ENCODE assay signal across 21 mouse cellular contexts in genomic region chr5:114809181-114809756, GRCm38 (mm10). TPM values are rescaled to one million over a fixed set of nuclear protein-coding genes. Genes with fewer than 3 reads are reported as not detected.
DNase-seq lines count a peak whose midpoint lies in the region; ATAC-seq and TF ChIP-seq lines count a peak whose summit lies in the region.
"Had no signal": no experiment of that assay in that cellular context is flagged by ENCODE, and none has a peak within 500 bp of the region (broad histone marks: within the 10 kb centered on the region; RNA-seq: fewer than 3 reads in every experiment).

No protein-coding gene starts in this region.

- H3K4me3 ChIP-seq in embryonic facial prominence, embryonic 13.5 days: no peak overlapping the region
- no peak overlapping the region for H3K4me3 ChIP-seq in embryonic facial prominence, embryonic 10.5 days
- H3K4me3 ChIP-seq in liver, embryonic 12.5 days: no peak overlapping the region
- no peak overlapping the region for H3K4me3 ChIP-seq in liver, postnatal 0 days (ENCODE audit: low read depth, low read length)
- H3K4me3 ChIP-seq in G1E (ENCODE audit: low read depth, low read length): peak overlapping the region; percentile 13; the same call in 1 of the 2 replicates
- H3K4me3 ChIP-seq: embryonic facial prominence, embryonic 12.5 days; heart, adult 2 months; kidney, embryonic 15.5 days; left cerebral cortex, adult 2 months had no signal

- TF ChIP-seq EP300 in liver, postnatal 0 days (IDR thresholded peaks at IDR 0.05; ENCODE audit: low read depth): no peak

- H3K36me3 ChIP-seq in embryonic facial prominence, embryonic 13.5 days: peaks cover 63% of the 10 kb centered on the region
- H3K36me3 ChIP-seq in embryonic facial prominence, embryonic 10.5 days (replicated peaks): peaks cover 83% of the 10 kb centered on the region
- peaks cover 43% of the 10 kb centered on the region for H3K36me3 ChIP-seq in liver, embryonic 12.5 days
- peaks cover 19% of the 10 kb centered on the region for H3K36me3 ChIP-seq in liver, postnatal 0 days (replicated peaks; ENCODE audit: insufficient read depth, low read length)
- peaks cover 35% of the 10 kb centered on the region for H3K36me3 ChIP-seq in G1E (replicated peaks)

- H3K9me3 ChIP-seq in embryonic facial prominence, embryonic 13.5 days: no peaks in the 10 kb centered on the region
- no peaks in the 10 kb centered on the region for H3K9me3 ChIP-seq in embryonic facial prominence, embryonic 10.5 days
- no peaks in the 10 kb centered on the region for H3K9me3 ChIP-seq in liver, embryonic 12.5 days (replicated peaks)
- no peaks in the 10 kb centered on the region for H3K9me3 ChIP-seq in liver, postnatal 0 days (ENCODE audit: low read length)
- H3K9me3 ChIP-seq in G1E (replicated peaks): peaks cover 6% of the 10 kb centered on the region
- H3K9me3 ChIP-seq: embryonic facial prominence, embryonic 12.5 days; kidney, embryonic 15.5 days had no signal

- ATAC-seq in embryonic facial prominence, embryonic 13.5 days (ENCODE audit: insufficient number of reproducible peaks, insufficient read depth, low FRiP score, low TSS enrichment, low read depth): no peak
- ATAC-seq in liver, embryonic 12.5 days: no peak
- ATAC-seq in liver, postnatal 0 days: no peak
- no peak for ATAC-seq in G1E (ENCODE audit: extremely low read depth, insufficient number of reproducible peaks, low FRiP score, poor library complexity, severe bottlenecking)
- ATAC-seq: inflammation-experienced regulatory T-cells, adult 6 months; lung, postnatal 0 days had no signal

- H3K4me1 ChIP-seq in embryonic facial prominence, embryonic 13.5 days: peaks cover 40% of the 10 kb centered on the region
- H3K4me1 ChIP-seq in embryonic facial prominence, embryonic 10.5 days: peaks cover 53% of the 10 kb centered on the region
- peaks cover 77% of the 10 kb centered on the region for H3K4me1 ChIP-seq in liver, embryonic 12.5 days
- H3K4me1 ChIP-seq in liver, postnatal 0 days (ENCODE audit: insufficient read depth): peaks cover 22% of the 10 kb centered on the region
- H3K4me1 ChIP-seq in G1E (ENCODE audit: insufficient read depth, low read depth, low read length): peaks cover 84% of the 10 kb centered on the region

- no peak overlapping the region for H3K9ac ChIP-seq in embryonic facial prominence, embryonic 13.5 days
- H3K9ac ChIP-seq in liver, embryonic 12.5 days: no peak overlapping the region; the same call in 1 of the 2 replicates
- H3K9ac ChIP-seq in liver, postnatal 0 days (replicated peaks): no peak overlapping the region
- H3K9ac ChIP-seq: embryonic facial prominence, embryonic 12.5 days; kidney, embryonic 15.5 days had no signal

- no peak for TF ChIP-seq CTCF in liver, postnatal 0 days (IDR thresholded peaks at IDR 0.05; ENCODE audit: low read depth)
- no peak for TF ChIP-seq CTCF in G1E (IDR thresholded peaks at IDR 0.05; ENCODE audit: low read depth, low read length)

- no peak overlapping the region for H3K4me2 ChIP-seq in embryonic facial prominence, embryonic 13.5 days
- H3K4me2 ChIP-seq in liver, embryonic 12.5 days: no peak overlapping the region
- H3K4me2 ChIP-seq in liver, postnatal 0 days (ENCODE audit: low read depth, low read length): no peak overlapping the region
- H3K4me2 ChIP-seq: embryonic facial prominence, embryonic 12.5 days; kidney, embryonic 15.5 days had no signal

- no peaks in the 10 kb centered on the region for H3K27me3 ChIP-seq in embryonic facial prominence, embryonic 13.5 days
- no peaks in the 10 kb centered on the region for H3K27me3 ChIP-seq in embryonic facial prominence, embryonic 10.5 days (replicated peaks; ENCODE audit: low read depth, poor library complexity, severe bottlenecking)
- H3K27me3 ChIP-seq in liver, embryonic 12.5 days (replicated peaks): no peaks in the 10 kb centered on the region
- no peaks in the 10 kb centered on the region for H3K27me3 ChIP-seq in liver, postnatal 0 days (ENCODE audit: insufficient read depth, low read length)
- H3K27me3 ChIP-seq in G1E (ENCODE audit: insufficient read depth, low read length): no peaks in the 10 kb centered on the region
- H3K27me3 ChIP-seq: embryonic facial prominence, embryonic 12.5 days; kidney, embryonic 15.5 days had no signal

- DNase-seq in embryonic facial prominence, embryonic 10.5 days (ENCODE audit: low spot score): no peak
- DNase-seq in liver, postnatal 0 days: no peak
- peak; percentile 46 for DNase-seq in G1E (ENCODE audit: low spot score)
- peak; percentile 64 to 83 for DNase-seq in adrenal gland, postnatal 36 days
- no peak for DNase-seq in left cerebral cortex, adult 9 months (ENCODE audit: low spot score in 2 of 2)
- DNase-seq: B cell, adult 2 months; heart, adult 2 months; heart, postnatal 36 days; thymus, postnatal 14 days had no signal

- 0 out of 2 replicates have a peak overlapping the region, but pooled peaks have one; percentile 16 for H3K27ac ChIP-seq in embryonic facial prominence, embryonic 13.5 days
- no peak overlapping the region for H3K27ac ChIP-seq in embryonic facial prominence, embryonic 10.5 days (replicated peaks)
- peak overlapping the region; percentile 62 for H3K27ac ChIP-seq in liver, embryonic 12.5 days
- H3K27ac ChIP-seq in liver, postnatal 0 days (ENCODE audit: low read depth): no peak overlapping the region
- H3K27ac ChIP-seq: embryonic facial prominence, embryonic 12.5 days; heart, adult 2 months; kidney, embryonic 15.5 days; left cerebral cortex, adult 2 months had no signal

- WGBS in embryonic facial prominence, embryonic 13.5 days: 79% methylated on average over 10 of the region's 10 CpGs
- WGBS in embryonic facial prominence, embryonic 10.5 days: 82% methylated on average over 10 of the region's 10 CpGs
- WGBS in liver, embryonic 12.5 days (ENCODE audit: insufficient replicate concordance): 75% methylated on average over 10 of the region's 10 CpGs
- 75% methylated on average over 10 of the region's 10 CpGs for WGBS in liver, postnatal 0 days (ENCODE audit: insufficient replicate concordance)

RNA-seq across cellular contexts. Expression of gene 1500011B03Rik, which starts 14.0 kb away (rescaled TPM):
- polyA plus RNA-seq in embryonic facial prominence, embryonic 13.5 days (2015; fragmentation: Nextera tagmentation; extraction: Ambion mirVana): 103 TPM in 2 replicates
- 108 TPM in 2 replicates for polyA plus RNA-seq in embryonic facial prominence, embryonic 10.5 days (2016; fragmentation: Nextera tagmentation; extraction: Ambion mirVana)
- polyA plus RNA-seq in liver, embryonic 12.5 days (2016; fragmentation: Nextera tagmentation; extraction: Ambion mirVana): 37.4 and 41.8 TPM in 2 replicates
- 31.2 and 32.5 TPM in 2 replicates for polyA plus RNA-seq in liver, postnatal 0 days (2015; fragmentation: Nextera tagmentation; extraction: Ambion mirVana)
- total RNA-seq in G1E (2014; fragmentation: Nextera tagmentation) (10.8 and 12.0 TPM in 2 replicates), G1E (2017) (1.9 and 2.0 TPM in 2 replicates)
- 0.45 and 0.94 TPM in 2 replicates for polyA plus RNA-seq in G1E (2012)
- total RNA-seq in adrenal gland, postnatal 36 days (2021): 10 to 100 TPM; 32.2 to 40.7 TPM

RNA-seq across cellular contexts. Expression of gene Git2, which starts 34.0 kb away (rescaled TPM):
- 49.6 and 49.8 TPM in 2 replicates for polyA plus RNA-seq in embryonic facial prominence, embryonic 13.5 days (2015; fragmentation: Nextera tagmentation; extraction: Ambion mirVana)
- polyA plus RNA-seq in embryonic facial prominence, embryonic 10.5 days (2016; fragmentation: Nextera tagmentation; extraction: Ambion mirVana): 36.7 and 38.1 TPM in 2 replicates
- polyA plus RNA-seq in liver, embryonic 12.5 days (2016; fragmentation: Nextera tagmentation; extraction: Ambion mirVana): 28.1 and 28.3 TPM in 2 replicates
- 10.5 and 11.1 TPM in 2 replicates for polyA plus RNA-seq in liver, postnatal 0 days (2015; fragmentation: Nextera tagmentation; extraction: Ambion mirVana)
- total RNA-seq in G1E (2014; fragmentation: Nextera tagmentation) (213 and 227 TPM in 2 replicates), G1E (2017) (101 and 104 TPM in 2 replicates)
- 201 and 245 TPM in 2 replicates for polyA plus RNA-seq in G1E (2012)
- 10 to 100 TPM; 35.3 to 36.6 TPM for total RNA-seq in adrenal gland, postnatal 36 days (2021)

RNA-seq across cellular contexts. Expression of gene Ankrd13a, which starts 34.8 kb away (rescaled TPM):
- polyA plus RNA-seq in embryonic facial prominence, embryonic 13.5 days (2015; fragmentation: Nextera tagmentation; extraction: Ambion mirVana): 45.9 and 47.0 TPM in 2 replicates
- polyA plus RNA-seq in embryonic facial prominence, embryonic 10.5 days (2016; fragmentation: Nextera tagmentation; extraction: Ambion mirVana): 44.4 and 48.1 TPM in 2 replicates
- 85.2 and 87.5 TPM in 2 replicates for polyA plus RNA-seq in liver, embryonic 12.5 days (2016; fragmentation: Nextera tagmentation; extraction: Ambion mirVana)
- polyA plus RNA-seq in liver, postnatal 0 days (2015; fragmentation: Nextera tagmentation; extraction: Ambion mirVana): 26.7 TPM in 2 replicates
- 779 and 780 TPM in 2 replicates for total RNA-seq in G1E (2014; fragmentation: Nextera tagmentation)
- total RNA-seq in G1E (2017): 554 and 576 TPM in 2 replicates
- polyA plus RNA-seq in G1E (2012): 737 and 869 TPM in 2 replicates
- total RNA-seq in adrenal gland, postnatal 36 days (2021): 10 to 100 TPM; 68.6 to 91.4 TPM

RNA-seq across cellular contexts. Expression of gene 4930519G04Rik, which starts 44.2 kb away (rescaled TPM):
- polyA plus RNA-seq in embryonic facial prominence, embryonic 13.5 days (2015; fragmentation: Nextera tagmentation; extraction: Ambion mirVana): 0.45 TPM in 1 of 2 replicates, not detected in the other
- not detected in 2 replicates for polyA plus RNA-seq in embryonic facial prominence, embryonic 10.5 days (2016; fragmentation: Nextera tagmentation; extraction: Ambion mirVana)
- polyA plus RNA-seq in liver, embryonic 12.5 days (2016; fragmentation: Nextera tagmentation; extraction: Ambion mirVana): not detected in 2 replicates
- polyA plus RNA-seq in liver, postnatal 0 days (2015; fragmentation: Nextera tagmentation; extraction: Ambion mirVana): not detected in 2 replicates
- total RNA-seq in G1E (2014; fragmentation: Nextera tagmentation): not detected in 2 replicates
- not detected in 2 replicates for total RNA-seq in G1E (2017)
- polyA plus RNA-seq in G1E (2012): not detected in 2 replicates
- total RNA-seq in adrenal gland, postnatal 36 days (2021): not detected
- total RNA-seq: adrenal gland, postnatal 4 days; gastrocnemius, adult 8-10 months; heart, adult 2 months; heart, postnatal 36 days; left cerebral cortex, adult 2 months had no signal
- polyA plus RNA-seq: embryonic facial prominence, embryonic 12.5 days; heart, adult 2 months; inflammation-experienced regulatory T-cells, adult 6 months; kidney, embryonic 15.5 days; limb, embryonic 14.5 days; lung, postnatal 0 days; small intestine, adult 2 months; stomach, embryonic 14.5 days had no signal

RNA-seq across cellular contexts. Expression of gene Gm9936, which starts 49.2 kb away (rescaled TPM):
- 0.51 and 0.56 TPM in 2 replicates for polyA plus RNA-seq in embryonic facial prominence, embryonic 13.5 days (2015; fragmentation: Nextera tagmentation; extraction: Ambion mirVana)
- polyA plus RNA-seq in embryonic facial prominence, embryonic 10.5 days (2016; fragmentation: Nextera tagmentation; extraction: Ambion mirVana): 0.08 and 0.12 TPM in 2 replicates
- not detected in 2 replicates for polyA plus RNA-seq in liver, embryonic 12.5 days (2016; fragmentation: Nextera tagmentation; extraction: Ambion mirVana)
- polyA plus RNA-seq in liver, postnatal 0 days (2015; fragmentation: Nextera tagmentation; extraction: Ambion mirVana): not detected in 2 replicates
- not detected in 2 replicates for total RNA-seq in G1E (2014; fragmentation: Nextera tagmentation)
- 0.06 and 0.22 TPM in 2 replicates for total RNA-seq in G1E (2017)
- not detected in 2 replicates for polyA plus RNA-seq in G1E (2012)
- total RNA-seq in adrenal gland, postnatal 36 days (2021): not detected
- total RNA-seq: gastrocnemius, adult 8-10 months; heart, adult 2 months; heart, postnatal 36 days had no signal
- polyA plus RNA-seq: heart, adult 2 months; inflammation-experienced regulatory T-cells, adult 6 months; lung, postnatal 0 days; small intestine, adult 2 months had no signal

Comparison
In these comparisons a context has a peak if more than half of its experiments do, and no peak if none do; other contexts are left out.
1. H3K27ac ChIP-seq: peak in embryonic facial prominence, embryonic 13.5 days (single experiment) and liver, embryonic 12.5 days (single experiment); none in embryonic facial prominence, embryonic 10.5 days (single experiment) and liver, postnatal 0 days (single experiment).
2. DNase-seq: peak in G1E (single experiment) and adrenal gland, postnatal 36 days (2 of 2); none in embryonic facial prominence, embryonic 10.5 days (single experiment), liver, postnatal 0 days (single experiment) and left cerebral cortex, adult 9 months (0 of 2).
3. RNA of gene 1500011B03Rik, which starts 14.0 kb away (polyA plus RNA-seq): 108 TPM in embryonic facial prominence, embryonic 10.5 days, 103 TPM in embryonic facial prominence, embryonic 13.5 days, 37.4 to 41.8 TPM in liver, embryonic 12.5 days and 31.2 to 32.5 TPM in liver, postnatal 0 days; 0.45 to 0.94 TPM in G1E; every median in the first group is over 10 times any median in the second.